Mouse (Mus musculus) pancreas, adult 10 weeks (tissue): ENCODE measurements around the gene Dcaf11. TPM values are rescaled to one million over a fixed set of nuclear protein-coding genes. Genes with fewer than 3 reads are reported as not detected.

ENCODE experiments used
- polyA plus RNA-seq: library from polyadenylated mRNA; stranded (reverse); fragments of 350-450 nt; fragmentation: Illumina TruSeq; extraction: RNeasy Lipid Tissue Mini Kit (QIAGEN cat#74804); gene quantifications from one replicate; pipeline ENCODE4 v1.2.3, GENCODE M21; 2015; ENCODE audit warnings: low read depth, low replicate concordance; ENCODE audit not compliant: insufficient read depth

Dcaf11 gene
- polyA plus RNA-seq: 38.9 TPM

DNA sequence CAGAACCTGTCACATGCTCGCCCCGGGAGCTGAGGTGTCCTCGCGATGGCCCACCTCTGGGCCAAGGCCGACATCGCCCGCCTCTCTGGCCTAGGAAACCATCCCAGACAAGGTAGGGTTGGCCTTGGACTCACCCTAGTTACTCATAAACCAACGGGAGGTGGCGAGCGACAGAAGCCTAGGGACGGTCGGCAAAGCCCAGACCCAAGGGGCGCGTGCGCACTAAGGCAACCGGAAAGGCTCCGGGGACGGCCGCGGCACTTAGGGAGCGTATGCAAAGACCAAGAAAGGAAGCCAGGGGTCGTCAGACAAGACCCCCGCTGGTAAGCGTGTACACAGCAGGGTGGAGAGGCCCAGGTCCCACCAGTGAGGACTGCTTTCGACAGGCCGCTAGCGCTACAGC lies at the start of gene Dcaf11:
TSS of gene Dcaf11 (plus strand) at position 208 of the 403 bp plus-strand sequence.

GRCm38 (mm10) chr14:55510125-55510731 lies 49.6 kb upstream of the Dcaf11 start, which contains the start of gene Cpne6:
Cpne6 (plus strand) TSS chr14:55510445.

DNA sequence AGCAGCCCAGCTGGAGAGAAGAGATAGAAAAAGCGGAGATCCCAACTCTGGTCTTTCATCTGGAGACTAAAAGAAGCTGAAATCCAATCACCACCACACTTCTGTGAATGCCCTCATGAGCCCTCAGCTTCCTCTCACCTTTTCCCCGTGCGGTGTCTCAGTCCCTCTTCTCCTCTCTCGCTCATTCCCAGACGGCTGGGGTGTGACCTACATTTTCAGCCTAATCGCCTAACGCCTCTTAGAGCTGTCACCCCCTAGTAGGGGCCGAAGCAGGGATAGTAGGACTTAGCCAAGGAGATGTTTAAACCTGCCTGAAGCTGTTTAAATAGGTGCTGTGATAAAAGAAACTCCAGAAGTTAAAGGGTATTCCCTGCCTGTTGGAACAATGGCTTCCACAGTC lies 35.0 kb upstream of the Dcaf11 start, which contains the start of gene Nrl:
TSS of gene Nrl (minus strand) at position 197 of the 400 bp plus-strand sequence.

DNA sequence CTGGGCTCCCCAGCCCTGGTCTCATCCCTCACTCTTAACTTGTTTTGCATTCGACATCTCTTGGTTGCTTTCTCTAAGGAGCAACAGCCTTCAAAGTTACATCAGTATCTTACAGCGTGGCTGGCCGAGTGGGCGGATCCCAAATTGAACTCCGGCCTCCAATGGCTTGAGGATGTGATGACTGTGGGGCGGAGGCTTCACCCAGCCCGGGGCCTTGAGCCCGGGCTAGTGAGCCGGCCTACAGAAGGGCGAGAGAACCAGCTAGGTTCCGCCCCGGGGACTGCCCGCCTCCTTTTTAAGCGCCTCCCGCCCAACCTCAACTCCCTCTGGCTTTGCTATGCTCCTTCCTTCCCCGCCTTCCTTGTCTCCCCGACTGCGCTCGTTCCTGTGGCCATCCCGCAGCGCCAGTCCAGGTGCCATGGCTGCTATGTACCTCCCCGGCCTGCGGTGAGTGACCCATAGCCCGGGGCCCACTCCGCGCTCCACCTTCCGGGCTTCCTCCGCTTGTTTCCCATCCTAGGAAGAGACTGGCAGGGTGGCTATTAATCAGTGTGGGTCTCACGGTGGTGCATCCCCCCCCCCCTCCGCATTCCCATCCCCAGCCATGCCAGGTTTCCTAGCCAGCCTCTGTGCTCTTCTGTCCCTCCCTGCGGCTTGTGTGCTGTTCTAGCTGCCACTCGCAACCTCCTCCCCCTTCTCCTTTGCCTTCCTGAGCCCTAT lies 19.6 kb upstream of the Dcaf11 start, which contains the start of gene Pck2:
TSS of gene Pck2 (plus strand) at position 200 of the 720 bp plus-strand sequence.

GRCm38 (mm10) chr14:55560202-55561073 lies 632 bp downstream of the Dcaf11 start, which contains the start of gene A730061H03Rik:
A730061H03Rik (minus strand) TSS chr14:55560406.

GRCm38 (mm10) chr14:55575302-55575701 lies 15.5 kb downstream of the Dcaf11 start, which contains the start of gene Fitm1:
Fitm1 (plus strand) TSS chr14:55575617.

GRCm38 (mm10) chr14:55577871-55578667 lies 18.3 kb downstream of the Dcaf11 start, which contains the start of gene Psme1:
Psme1 (plus strand) TSS chr14:55578123.

DNA sequence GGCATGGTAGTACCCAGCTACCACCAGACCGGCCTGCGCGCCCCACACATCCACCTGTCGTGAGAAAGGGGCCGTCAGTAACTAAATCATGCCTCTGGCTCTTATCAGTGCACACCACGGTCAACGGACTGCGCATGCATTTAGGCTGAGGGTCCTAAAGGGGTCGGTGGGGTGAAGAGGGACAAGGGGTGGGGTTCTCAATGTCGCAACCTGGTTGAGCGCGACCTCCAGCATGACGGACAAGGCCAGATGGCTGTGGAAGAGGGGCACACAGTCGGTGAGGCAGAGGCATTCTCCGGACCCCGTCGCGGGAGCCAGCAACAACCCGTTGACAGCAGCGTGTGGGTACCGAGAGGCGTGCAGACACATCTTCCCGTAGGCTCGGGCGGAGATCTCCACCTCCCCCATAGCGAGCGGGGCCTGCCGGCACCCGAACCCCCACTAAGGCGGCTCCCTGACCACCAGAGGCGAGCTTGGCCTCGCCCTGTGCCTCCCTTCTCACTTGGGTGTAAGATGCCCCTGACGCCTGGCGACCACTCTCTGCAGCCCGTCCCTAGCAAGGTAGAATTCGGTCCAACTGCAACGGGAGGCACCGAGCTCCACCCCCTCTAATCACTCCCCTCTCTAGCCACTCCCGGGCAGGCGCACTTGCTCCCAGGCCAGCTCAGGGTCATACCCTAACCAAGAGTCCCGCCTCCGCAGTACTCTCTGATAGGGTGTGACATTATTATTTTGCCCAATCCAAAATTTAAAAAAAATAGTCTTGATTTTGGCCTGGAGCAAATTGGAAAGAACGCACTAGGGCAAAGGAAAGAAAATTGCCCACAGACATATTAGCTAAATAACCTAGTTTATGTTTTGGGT lies 25.1 kb downstream of the Dcaf11 start, which contains the start of gene Emc9:
TSS of gene Emc9 (minus strand) at position 601 of the 864 bp plus-strand sequence.

DNA sequence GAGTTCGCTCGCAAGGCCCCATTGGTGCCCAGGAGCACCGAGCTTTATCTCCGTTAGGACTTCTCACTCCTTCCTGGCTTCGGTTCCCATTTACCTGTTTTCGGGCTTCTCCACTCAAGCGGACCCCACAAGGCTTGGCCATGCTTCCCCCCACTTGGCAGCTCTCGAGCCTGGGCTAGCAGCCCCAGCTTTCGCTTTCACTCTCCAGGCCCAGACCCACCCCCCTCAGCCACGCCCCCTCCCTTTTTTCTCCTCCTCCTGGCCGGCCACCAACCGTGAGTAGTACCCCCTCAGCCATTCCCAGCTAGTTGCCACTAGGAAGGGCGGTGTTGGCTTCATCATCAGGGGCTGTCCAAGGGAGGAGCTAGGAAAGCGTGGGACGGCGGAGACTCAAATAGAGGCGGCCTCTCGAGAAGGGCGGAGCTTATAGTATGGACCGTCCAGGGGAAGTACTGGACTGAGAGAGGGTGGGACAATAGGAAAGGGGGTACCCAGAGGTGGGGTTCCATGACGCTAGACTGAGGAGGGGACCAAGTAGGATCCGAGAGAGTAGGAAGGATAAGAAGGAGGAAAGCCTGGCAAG lies 31.0 kb downstream of the Dcaf11 start, which contains the start of gene Psme2:
TSS of gene Psme2 (minus strand) at position 366 of the 583 bp plus-strand sequence.

GRCm38 (mm10) chr14:55591331-55591891 lies 31.6 kb downstream of the Dcaf11 start, which contains the start of gene Rnf31:
Rnf31 (plus strand) TSS chr14:55591708.

GRCm38 (mm10) chr14:55603271-55603632 lies 43.4 kb downstream of the Dcaf11 start, which contains the start of gene Irf9:
Irf9 (plus strand) TSS chr14:55603571.

DNA sequence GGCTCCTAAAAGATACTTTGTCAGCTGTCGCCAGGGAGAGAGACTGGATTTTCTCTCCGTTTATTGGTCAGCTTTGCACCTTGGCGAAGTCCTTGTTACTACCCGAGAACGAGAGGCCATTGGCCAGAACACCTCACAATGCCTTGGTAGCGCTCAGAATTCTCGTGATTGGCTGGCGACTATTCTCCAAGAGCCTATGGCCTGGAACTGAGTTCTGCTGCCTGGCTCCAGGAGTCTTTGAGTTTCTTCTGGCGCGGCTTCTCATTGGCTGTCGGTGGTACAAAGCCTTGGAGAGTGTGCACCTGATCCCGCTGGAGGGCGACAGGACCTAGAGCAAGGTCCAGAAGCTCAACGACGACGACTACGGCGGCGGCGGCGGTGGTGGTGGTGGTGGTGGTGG lies 58.0 kb downstream of the Dcaf11 start, which contains the start of gene Rec8:
TSS of gene Rec8 (plus strand) at position 216 of the 400 bp plus-strand sequence.

Other genes with a start within 250 kb of the Dcaf11 start
- gene Dhrs4, start 81.2 kb upstream of the Dcaf11 start, polyA plus RNA-seq: 17.0 TPM
- gene Carmil3, start 69.4 kb upstream of the Dcaf11 start, polyA plus RNA-seq: 11.7 TPM
- gene Cpne6, start 49.6 kb upstream of the Dcaf11 start, polyA plus RNA-seq: not detected
- gene Nrl, start 35.0 kb upstream of the Dcaf11 start, polyA plus RNA-seq: not detected
- gene Pck2, start 19.7 kb upstream of the Dcaf11 start, polyA plus RNA-seq: 29.0 TPM
- not detected for gene A730061H03Rik, start 400 bp downstream of the Dcaf11 start, polyA plus RNA-seq
- not detected for gene Fitm1, start 15.6 kb downstream of the Dcaf11 start, polyA plus RNA-seq
- gene Psme1, start 18.1 kb downstream of the Dcaf11 start, polyA plus RNA-seq: 38.5 TPM
- 11.7 TPM for gene Emc9, start 25.3 kb downstream of the Dcaf11 start, polyA plus RNA-seq
- 49.1 TPM for gene Psme2, start 31.1 kb downstream of the Dcaf11 start, polyA plus RNA-seq
- 14.7 TPM for gene Rnf31, start 31.7 kb downstream of the Dcaf11 start, polyA plus RNA-seq
- gene Irf9, start 43.6 kb downstream of the Dcaf11 start, polyA plus RNA-seq: 11.2 TPM
- 9.7 TPM for gene Rec8, start 58.0 kb downstream of the Dcaf11 start, polyA plus RNA-seq
- gene Ipo4, start 76.0 kb downstream of the Dcaf11 start, polyA plus RNA-seq: 49.8 TPM
- gene Gm49378, start 77.9 kb downstream of the Dcaf11 start, polyA plus RNA-seq: 1.6 TPM
- 17.3 TPM for gene Tm9sf1, start 83.8 kb downstream of the Dcaf11 start, polyA plus RNA-seq
- gene Tssk4, start 90.2 kb downstream of the Dcaf11 start, polyA plus RNA-seq: 0.59 TPM
- 8.9 TPM for gene Mdp1, start 100.5 kb downstream of the Dcaf11 start, polyA plus RNA-seq
- gene Gmpr2, start 111.9 kb downstream of the Dcaf11 start, polyA plus RNA-seq: 5.6 TPM
- 60.9 TPM for gene Nedd8, start 112.1 kb downstream of the Dcaf11 start, polyA plus RNA-seq
- 5.5 TPM for gene Tinf2, start 121.8 kb downstream of the Dcaf11 start, polyA plus RNA-seq
- gene Tgm1, start 153.9 kb downstream of the Dcaf11 start, polyA plus RNA-seq: 0.30 TPM
- gene Rabggta, start 162.3 kb downstream of the Dcaf11 start, polyA plus RNA-seq: 9.4 TPM
- gene Dhrs1, start 185.7 kb downstream of the Dcaf11 start, polyA plus RNA-seq: 28.8 TPM
- gene Nop9, start 185.7 kb downstream of the Dcaf11 start, polyA plus RNA-seq: 2.8 TPM
- gene Cideb, start 198.5 kb downstream of the Dcaf11 start, polyA plus RNA-seq: not detected
- gene Ltb4r2, start 201.4 kb downstream of the Dcaf11 start, polyA plus RNA-seq: not detected
- not detected for gene Ltb4r1, start 206.0 kb downstream of the Dcaf11 start, polyA plus RNA-seq
- gene Adcy4, start 224.1 kb downstream of the Dcaf11 start, polyA plus RNA-seq: 14.4 TPM
- 2.2 TPM for gene Ripk3, start 228.9 kb downstream of the Dcaf11 start, polyA plus RNA-seq